Mouse (Mus musculus): Measurements from ENCODE around the gene Xpc. TPM values are rescaled to one million over a fixed set of nuclear protein-coding genes. Genes with fewer than 3 reads are reported as not detected.
A peak's percentile ranks its signal among the peaks of the same experiment; 100 is the strongest.

The Xpc gene
- polyA plus RNA-seq, 1 experiment = 6.9 TPM

- H3K27ac ChIP-seq (ENCODE audit: insufficient read depth, low read length) = no peak overlapping the region
- H3K4me1 ChIP-seq (ENCODE audit: control insufficient read depth, insufficient read depth, insufficient read length) = no peaks in the 10 kb centered on the region
- no peaks in the 10 kb centered on the region for H3K27me3 ChIP-seq (ENCODE audit: control insufficient read depth, insufficient read depth, low read length)
- TF ChIP-seq CTCF (IDR thresholded peaks at IDR 0.05; ENCODE audit: extremely low read depth, insufficient read depth, insufficient read length, insufficient replicate concordance) = no peak
- no peak for TF ChIP-seq POLR2A (IDR thresholded peaks at IDR 0.05; ENCODE audit: low read depth, low read length)
- DNase-seq (ENCODE audit: low read depth in 1 of 2, low spot score in 2 of 2) = no peak
- no peak overlapping the region for H3K4me3 ChIP-seq (ENCODE audit: extremely low read depth, insufficient read depth, insufficient read length)
- 56% methylated on average over 5 of the region's 5 CpGs for WGBS
- peaks cover 16% of the 10 kb centered on the region; the same call in 1 of the 2 replicates for H3K36me3 ChIP-seq (ENCODE audit: control insufficient read depth, insufficient read depth, low read length)
Observed at GRCm38 (mm10) chr6:91527227-91527860, 11.7 kb upstream of the Xpc start.

DNA sequence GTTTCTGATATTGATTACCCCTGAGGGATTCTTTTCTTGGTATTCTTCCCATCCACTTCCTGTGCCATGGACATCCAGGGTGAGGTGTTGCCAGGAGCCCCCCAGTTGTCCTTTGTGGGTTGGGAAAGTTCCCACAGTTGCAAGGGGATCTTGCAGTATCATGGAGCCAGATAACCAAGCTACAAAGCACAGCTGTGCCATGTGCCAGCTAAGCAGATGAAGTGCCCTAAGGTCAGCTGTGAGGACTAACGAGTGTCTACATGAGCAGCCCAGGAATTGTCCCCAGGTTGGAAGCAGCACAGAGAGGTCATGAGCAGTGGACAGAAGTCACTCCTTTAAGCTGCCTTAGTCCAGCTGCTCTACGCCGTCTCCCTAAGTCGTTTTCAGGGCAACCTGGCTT is 9.9 kb upstream of the Xpc start:
- Histone ChIP-seq H3K4me3 (ENCODE audit: extremely low read depth, insufficient read depth, insufficient read length) (no peak overlapping the region), H3K36me3 (ENCODE audit: control insufficient read depth, insufficient read depth, low read length) (peaks cover 27% of the 10 kb centered on the region), H3K4me1 (ENCODE audit: control insufficient read depth, insufficient read depth, insufficient read length) (no peaks in the 10 kb centered on the region), H3K27ac (ENCODE audit: insufficient read depth, low read length) (no peak overlapping the region), H3K27me3 (ENCODE audit: control insufficient read depth, insufficient read depth, low read length) (no peaks in the 10 kb centered on the region)
- TF ChIP-seq CTCF (IDR thresholded peaks at IDR 0.05; ENCODE audit: extremely low read depth, insufficient read depth, insufficient read length, insufficient replicate concordance) = no peak
- TF ChIP-seq POLR2A (IDR thresholded peaks at IDR 0.05; ENCODE audit: low read depth, low read length) = no peak
- WGBS = 92% methylated on average over 4 of the region's 4 CpGs
- no peak for DNase-seq (ENCODE audit: low read depth in 1 of 2, low spot score in 2 of 2)

DNA sequence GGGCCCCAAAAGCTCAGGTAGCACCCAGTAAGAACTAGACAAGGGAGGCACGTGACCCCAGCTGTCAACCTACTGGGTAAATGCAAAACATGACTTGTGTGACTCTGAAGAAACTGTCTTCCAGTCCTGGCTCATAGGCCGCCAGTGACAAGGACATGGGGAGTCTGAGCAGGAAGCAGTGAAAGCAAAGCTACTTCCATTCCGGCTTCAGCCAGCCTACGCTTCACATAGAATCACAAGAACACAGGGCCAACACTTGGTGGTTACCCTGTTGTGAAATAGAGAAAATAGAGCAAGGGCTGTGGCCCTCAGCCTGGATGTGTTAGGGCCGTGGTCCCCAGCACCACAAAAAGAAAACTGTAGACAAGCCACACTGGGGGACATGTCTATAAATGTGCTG is 7.1 kb upstream of the Xpc start:
- H3K27me3 ChIP-seq (ENCODE audit: control insufficient read depth, insufficient read depth, low read length) = no peaks in the 10 kb centered on the region
- no peak overlapping the region for H3K4me3 ChIP-seq (ENCODE audit: extremely low read depth, insufficient read depth, insufficient read length)
- WGBS = 94% methylated on average over 5 of the region's 5 CpGs
- H3K27ac ChIP-seq (ENCODE audit: insufficient read depth, low read length) = no peak overlapping the region
- TF ChIP-seq CTCF (IDR thresholded peaks at IDR 0.05; ENCODE audit: extremely low read depth, insufficient read depth, insufficient read length, insufficient replicate concordance) (no peak), POLR2A (IDR thresholded peaks at IDR 0.05; ENCODE audit: low read depth, low read length) (no peak)
- DNase-seq (ENCODE audit: low read depth in 1 of 2, low spot score in 2 of 2) = no peak
- H3K36me3 ChIP-seq (ENCODE audit: control insufficient read depth, insufficient read depth, low read length) = peaks cover 38% of the 10 kb centered on the region
- H3K4me1 ChIP-seq (ENCODE audit: control insufficient read depth, insufficient read depth, insufficient read length) = no peaks in the 10 kb centered on the region

DNA sequence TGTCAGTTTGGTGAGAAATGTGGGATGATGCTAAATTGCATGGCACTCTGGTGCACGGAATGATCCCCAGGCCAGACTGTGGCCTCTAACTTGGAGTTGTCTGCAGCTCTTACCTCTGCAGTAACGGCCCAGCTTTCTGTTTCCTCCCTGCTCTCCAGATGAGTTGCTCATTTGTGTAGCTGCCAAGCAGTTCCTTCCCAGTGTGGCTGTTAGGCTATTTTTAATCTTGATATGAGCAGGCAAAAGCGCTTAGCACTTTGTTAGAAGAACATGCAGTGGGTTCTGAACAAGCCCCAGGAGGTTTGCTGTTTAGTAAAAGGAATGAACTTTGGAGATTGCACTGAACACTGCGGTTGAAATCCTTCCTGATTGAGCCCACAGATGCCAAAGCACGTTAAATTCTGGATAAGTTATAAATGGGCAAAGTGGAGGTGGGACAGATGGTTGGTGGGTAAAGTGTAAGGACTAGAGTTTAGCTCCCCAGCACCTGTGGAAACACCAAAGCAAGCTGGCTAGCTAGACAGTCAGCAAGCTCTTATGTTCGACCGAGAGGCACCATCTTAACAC is 2.8 kb upstream of the Xpc start:
- no peak for DNase-seq (ENCODE audit: low read depth in 1 of 2, low spot score in 2 of 2)
- Histone ChIP-seq H3K4me3 (ENCODE audit: extremely low read depth, insufficient read depth, insufficient read length) (no peak overlapping the region), H3K4me1 (ENCODE audit: control insufficient read depth, insufficient read depth, insufficient read length) (peaks cover 7% of the 10 kb centered on the region; the same call in 1 of the 2 replicates), H3K36me3 (ENCODE audit: control insufficient read depth, insufficient read depth, low read length) (peaks cover 31% of the 10 kb centered on the region), H3K27ac (ENCODE audit: insufficient read depth, low read length) (no peak overlapping the region), H3K27me3 (ENCODE audit: control insufficient read depth, insufficient read depth, low read length) (no peaks in the 10 kb centered on the region)
- WGBS = 41% methylated on average over 7 of the region's 7 CpGs
- TF ChIP-seq POLR2A (IDR thresholded peaks at IDR 0.05; ENCODE audit: low read depth, low read length) (no peak), CTCF (IDR thresholded peaks at IDR 0.05; ENCODE audit: extremely low read depth, insufficient read depth, insufficient read length, insufficient replicate concordance) (no peak)

DNA sequence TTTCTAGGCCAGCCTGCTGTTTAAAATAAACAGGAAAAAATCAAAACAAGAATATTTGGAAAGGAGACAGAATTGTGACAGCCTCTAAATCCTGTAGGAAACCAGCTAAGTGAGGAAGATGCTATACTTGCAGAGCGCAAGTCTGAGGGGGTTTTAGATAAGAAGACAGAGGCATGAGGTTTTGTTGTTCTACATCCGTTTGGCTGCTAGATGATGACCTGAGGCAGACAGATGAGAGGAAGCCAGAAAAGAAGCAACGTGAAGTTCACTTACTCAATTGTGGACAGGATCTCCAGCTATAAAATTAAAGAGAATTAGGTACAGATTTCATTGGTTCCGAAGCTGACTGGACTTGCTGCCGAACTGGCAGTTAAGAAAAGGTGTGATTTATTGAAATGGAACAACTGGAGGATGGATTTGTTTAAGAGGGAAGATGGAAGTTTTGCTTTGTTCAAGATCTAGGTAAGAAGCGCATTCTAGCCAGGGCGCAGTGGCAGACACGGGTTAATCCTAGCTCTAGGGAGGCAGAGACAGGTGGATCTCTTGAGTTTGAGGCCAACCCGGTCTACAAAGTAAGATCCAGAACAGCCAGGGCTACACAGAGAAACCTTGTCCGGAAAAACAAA is 838 bp downstream of the Xpc start:
- Histone ChIP-seq H3K4me3 (ENCODE audit: extremely low read depth, insufficient read depth, insufficient read length) (peak overlapping the region; percentile 93), H3K4me1 (ENCODE audit: control insufficient read depth, insufficient read depth, insufficient read length) (peaks cover 7% of the 10 kb centered on the region; the same call in 1 of the 2 replicates), H3K36me3 (ENCODE audit: control insufficient read depth, insufficient read depth, low read length) (peaks cover 13% of the 10 kb centered on the region), H3K27me3 (ENCODE audit: control insufficient read depth, insufficient read depth, low read length) (no peaks in the 10 kb centered on the region), H3K27ac (ENCODE audit: insufficient read depth, low read length) (0 out of 2 replicates have a peak overlapping the region, but pooled peaks have one; percentile 75)
- TF ChIP-seq POLR2A (IDR thresholded peaks at IDR 0.05; ENCODE audit: low read depth, low read length) (no peak), CTCF (IDR thresholded peaks at IDR 0.05; ENCODE audit: extremely low read depth, insufficient read depth, insufficient read length, insufficient replicate concordance) (no peak)
- DNase-seq (ENCODE audit: low read depth in 1 of 2, low spot score in 2 of 2) = peak in 1 of 2 experiments; percentile 5
- WGBS = 9% methylated on average over 10 of the region's 10 CpGs

DNA sequence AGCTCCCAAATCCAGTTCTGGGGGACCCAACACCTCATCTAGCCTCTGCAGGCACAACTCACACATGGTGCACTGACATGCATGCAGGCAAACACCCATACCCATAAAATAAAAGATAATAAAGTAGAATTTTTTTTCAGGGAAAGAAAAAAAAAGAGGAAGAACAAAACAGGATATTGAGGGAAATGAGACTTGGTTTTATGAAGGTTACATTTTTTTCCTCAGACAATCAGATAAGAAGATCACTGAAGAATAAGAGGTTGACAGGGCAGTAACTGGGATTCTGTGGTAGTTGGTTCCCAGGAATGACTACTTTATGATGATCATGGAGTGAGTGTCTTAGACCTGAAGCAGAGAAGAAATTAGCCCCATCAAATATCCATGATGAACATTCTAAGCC is 1.6 kb downstream of the Xpc start:
- DNase-seq (ENCODE audit: low read depth in 1 of 2, low spot score in 2 of 2) = no peak
- Histone ChIP-seq H3K27ac (ENCODE audit: insufficient read depth, low read length) (no peak overlapping the region), H3K4me3 (ENCODE audit: extremely low read depth, insufficient read depth, insufficient read length) (no peak overlapping the region), H3K27me3 (ENCODE audit: control insufficient read depth, insufficient read depth, low read length) (no peaks in the 10 kb centered on the region), H3K36me3 (ENCODE audit: control insufficient read depth, insufficient read depth, low read length) (peaks cover 9% of the 10 kb centered on the region), H3K4me1 (ENCODE audit: control insufficient read depth, insufficient read depth, insufficient read length) (peaks cover 7% of the 10 kb centered on the region; the same call in 1 of the 2 replicates)
- TF ChIP-seq CTCF (IDR thresholded peaks at IDR 0.05; ENCODE audit: extremely low read depth, insufficient read depth, insufficient read length, insufficient replicate concordance) (no peak), POLR2A (IDR thresholded peaks at IDR 0.05; ENCODE audit: low read depth, low read length) (no peak)

- H3K27me3 ChIP-seq (ENCODE audit: control insufficient read depth, insufficient read depth, low read length) = no peaks in the 10 kb centered on the region
- WGBS = 68% methylated on average over 10 of the region's 10 CpGs
- H3K36me3 ChIP-seq (ENCODE audit: control insufficient read depth, insufficient read depth, low read length) = peaks cover 16% of the 10 kb centered on the region
- no peak overlapping the region for H3K4me3 ChIP-seq (ENCODE audit: extremely low read depth, insufficient read depth, insufficient read length)
- no peak for DNase-seq (ENCODE audit: low read depth in 1 of 2, low spot score in 2 of 2)
- TF ChIP-seq CTCF (IDR thresholded peaks at IDR 0.05; ENCODE audit: extremely low read depth, insufficient read depth, insufficient read length, insufficient replicate concordance) = no peak
- TF ChIP-seq POLR2A (IDR thresholded peaks at IDR 0.05; ENCODE audit: low read depth, low read length) = no peak
- H3K27ac ChIP-seq (ENCODE audit: insufficient read depth, low read length) = no peak overlapping the region
- peaks cover 12% of the 10 kb centered on the region; the same call in 1 of the 2 replicates for H3K4me1 ChIP-seq (ENCODE audit: control insufficient read depth, insufficient read depth, insufficient read length)
Observed at GRCm38 (mm10) chr6:91510211-91510610, 5.5 kb downstream of the Xpc start.

Measured in spleen, adult 2 months (tissue).